Mouse (Mus musculus) lung, adult 2 months (tissue): Measurements from ENCODE around the gene Cenps.

ENCODE experiments used
- CTCF ChIP-seq: fragments of 200-500 bp; IDR thresholded peaks from 2 replicates; pipeline ENCODE4 v1.5.1; 2011; ENCODE audit warnings: mild to moderate bottlenecking, low read length, control low read depth; ENCODE audit not compliant: insufficient read depth
- POLR2A ChIP-seq: fragments of 200-500 bp; IDR thresholded peaks from 2 replicates; pipeline ENCODE4 v1.6.1; 2011; ENCODE audit warnings: low read depth, mild to moderate bottlenecking, control low read depth, low read length, borderline replicate concordance; ENCODE audit errors: extremely low read depth

DNA sequence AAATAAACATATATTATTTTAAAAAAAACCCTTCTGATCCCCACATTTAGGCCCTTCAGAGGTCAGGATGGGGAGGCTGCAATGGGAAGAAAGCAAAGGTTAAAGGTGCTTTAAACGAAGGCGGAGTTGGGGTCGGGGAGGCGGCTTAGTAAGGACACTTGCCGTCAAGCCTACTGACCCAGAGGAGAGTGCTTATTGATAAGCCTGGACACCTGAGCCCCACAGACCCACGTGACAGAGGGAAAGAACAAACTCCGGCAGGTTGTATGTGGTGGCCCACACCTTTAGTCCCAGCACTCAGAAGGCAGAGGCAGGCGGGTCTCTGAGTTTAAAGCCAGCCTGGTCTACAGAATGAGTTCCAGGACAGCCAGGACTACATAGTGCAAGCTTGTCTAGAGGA is 57.3 kb downstream of the Cenps start:
- TF ChIP-seq POLR2A (no peak), CTCF (no peak)
